Mouse (Mus musculus): ENCODE measurements at regions not wholly inside any gene's neighbourhood (a gene's known extent, or its start where the extent isn't known, plus 50 kb on each side); places are given as distances from the start of the nearest gene placed in this dataset.

GRCm38 (mm10) chr14:102615588-102616309 is 366.7 kb downstream of the Kctd12 start:
- no peak for DNase-seq

DNA sequence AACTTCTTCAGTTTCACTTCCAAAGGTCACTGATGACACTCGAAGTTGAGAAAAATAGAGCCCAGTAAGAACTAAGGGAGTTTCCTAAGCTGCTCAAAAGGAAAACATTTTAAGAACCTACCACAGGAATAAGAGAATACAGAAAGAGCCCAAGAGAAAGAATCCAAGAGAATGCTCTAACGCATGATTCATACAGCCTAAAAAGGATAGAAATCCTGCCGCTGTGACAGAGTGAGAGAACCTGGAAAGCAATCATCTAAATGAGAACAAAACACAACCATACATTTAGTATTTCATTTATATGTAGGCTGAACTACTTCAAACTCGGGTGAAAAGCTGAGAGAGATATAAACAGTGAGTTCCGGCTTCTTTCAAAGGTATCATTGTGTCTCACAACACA is 376.4 kb downstream of the Kctd12 start:
- no peak for DNase-seq

- DNase-seq: no peak
Measured at GRCm38 (mm10) chr14:102594850-102595249, 387.6 kb downstream of the Kctd12 start.

- peak; percentile 4 to 25 for DNase-seq
Measured at GRCm38 (mm10) chr14:102553781-102554180, 428.7 kb downstream of the Kctd12 start.

- DNase-seq: no peak
Measured at GRCm38 (mm10) chr14:102552598-102552997, 429.8 kb downstream of the Kctd12 start.

GRCm38 (mm10) chr14:102524894-102525577 is 457.4 kb downstream of the Kctd12 start:
- DNase-seq: no peak

DNA sequence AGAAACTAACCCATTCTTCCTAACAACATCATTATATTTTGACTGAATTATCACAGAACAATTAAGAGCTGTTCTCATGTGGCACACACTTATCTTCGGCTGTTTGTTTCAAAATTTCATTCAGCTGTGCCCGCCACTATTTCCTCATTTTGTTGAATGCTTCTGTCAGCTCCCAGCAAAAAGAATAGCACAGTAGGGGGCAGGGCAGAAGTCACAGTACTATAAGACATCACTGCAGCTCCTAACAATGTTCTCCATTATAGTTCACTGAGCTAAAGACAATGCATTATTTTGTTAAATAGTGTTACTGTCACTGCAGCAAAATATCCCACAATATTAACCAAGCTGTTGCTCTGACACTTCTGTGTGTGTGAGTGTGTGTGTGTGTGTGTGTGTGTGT is 465.7 kb downstream of the Kctd12 start:
- DNase-seq: no peak

GRCm38 (mm10) chr14:102514527-102514926 is 467.9 kb downstream of the Kctd12 start:
- no peak for DNase-seq

DNA sequence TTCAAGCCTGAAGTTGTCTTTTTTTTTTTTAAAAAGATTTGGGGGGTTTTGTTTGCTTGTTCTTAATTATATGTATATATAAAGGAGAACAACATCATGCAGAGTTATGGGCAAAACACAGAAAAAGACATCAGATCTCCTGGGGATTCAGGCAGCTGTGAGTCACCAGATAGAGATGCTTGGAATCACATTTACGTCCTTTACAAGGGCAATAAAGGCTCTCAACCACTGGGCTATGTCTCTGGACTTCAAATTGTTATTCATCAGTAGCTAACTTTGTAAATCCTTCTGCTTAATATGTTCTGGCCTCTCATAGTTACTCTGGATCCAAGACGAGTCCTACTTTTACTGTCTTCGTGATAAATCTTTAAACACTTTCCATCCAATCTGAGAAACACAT is 469.8 kb downstream of the Kctd12 start:
- DNase-seq: no peak

- DNase-seq: no peak
Measured at GRCm38 (mm10) chr14:102511691-102512383, 470.6 kb downstream of the Kctd12 start.

GRCm38 (mm10) chr14:102510387-102510786 is 472.1 kb downstream of the Kctd12 start:
- DNase-seq: peak; percentile 71 to 83

GRCm38 (mm10) chr14:102505696-102506321 is 476.6 kb downstream of the Kctd12 start:
- DNase-seq: no peak

- no peak for DNase-seq
Measured at GRCm38 (mm10) chr14:102497179-102497578, 485.3 kb downstream of the Kctd12 start.

GRCm38 (mm10) chr14:102492376-102492775 is 490.1 kb downstream of the Kctd12 start:
- no peak for DNase-seq

- DNase-seq: no peak
Measured at GRCm38 (mm10) chr14:102491205-102491604, 491.2 kb downstream of the Kctd12 start.

DNA sequence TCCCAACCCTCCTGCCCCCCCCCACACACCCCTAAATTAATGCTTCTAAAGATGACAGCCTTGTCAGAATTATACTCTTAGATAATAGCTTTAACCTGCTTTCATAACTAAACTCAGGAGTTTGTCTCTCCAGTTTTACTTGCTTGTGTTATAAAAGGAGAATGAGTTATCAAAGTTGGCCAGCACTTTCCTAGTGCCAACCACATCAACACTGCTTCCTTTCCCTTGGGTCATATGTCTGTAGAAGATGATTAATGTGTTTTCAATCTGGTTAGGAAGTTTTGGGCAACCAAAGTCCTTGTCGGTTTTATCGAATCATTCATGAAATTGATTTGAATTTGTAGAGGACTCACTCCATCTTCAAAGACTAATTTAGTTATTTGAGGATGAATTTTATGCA is 505.3 kb downstream of the Kctd12 start:
- DNase-seq: no peak

- DNase-seq: no peak
Measured at GRCm38 (mm10) chr14:102469326-102469725, 513.1 kb downstream of the Kctd12 start.

- DNase-seq: no peak
Measured at GRCm38 (mm10) chr14:102461001-102461400, 521.4 kb downstream of the Kctd12 start.

DNA sequence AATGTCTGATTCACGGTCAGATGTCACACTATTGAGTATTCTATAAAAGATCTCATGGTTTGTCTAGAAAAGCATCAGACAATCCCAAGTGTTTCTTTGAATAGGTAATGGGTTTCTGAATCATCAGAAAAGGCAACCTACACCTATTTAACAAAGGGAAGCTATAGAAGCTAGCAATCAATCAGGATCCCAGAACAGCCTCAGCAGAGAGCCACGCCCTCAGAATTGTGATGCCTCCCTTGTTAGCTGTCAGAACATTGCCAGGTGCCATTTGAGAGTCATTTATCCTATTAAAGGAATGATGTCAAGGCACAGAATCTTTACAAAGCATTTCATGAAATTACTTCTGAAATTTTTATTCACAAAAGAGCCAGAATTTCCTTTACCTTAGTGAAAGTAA is 542.7 kb downstream of the Kctd12 start:
- DNase-seq: no peak

- DNase-seq: no peak
Measured at GRCm38 (mm10) chr14:102403397-102404115, 578.9 kb downstream of the Kctd12 start.

GRCm38 (mm10) chr14:102402061-102402689 is 580.3 kb downstream of the Kctd12 start:
- DNase-seq: no peak
